Mouse (Mus musculus): ENCODE data around the gene Lzic. TPM values are rescaled to one million over a fixed set of nuclear protein-coding genes. Genes with fewer than 3 reads are reported as not detected.

Gene Lzic
- 38.7 TPM for polyA plus RNA-seq (2015; fragmentation: Illumina TruSeq; extraction: RNeasy Lipid Tissue Mini Kit (QIAGEN cat#74804); ENCODE audit: insufficient read depth, low replicate concordance)

DNA sequence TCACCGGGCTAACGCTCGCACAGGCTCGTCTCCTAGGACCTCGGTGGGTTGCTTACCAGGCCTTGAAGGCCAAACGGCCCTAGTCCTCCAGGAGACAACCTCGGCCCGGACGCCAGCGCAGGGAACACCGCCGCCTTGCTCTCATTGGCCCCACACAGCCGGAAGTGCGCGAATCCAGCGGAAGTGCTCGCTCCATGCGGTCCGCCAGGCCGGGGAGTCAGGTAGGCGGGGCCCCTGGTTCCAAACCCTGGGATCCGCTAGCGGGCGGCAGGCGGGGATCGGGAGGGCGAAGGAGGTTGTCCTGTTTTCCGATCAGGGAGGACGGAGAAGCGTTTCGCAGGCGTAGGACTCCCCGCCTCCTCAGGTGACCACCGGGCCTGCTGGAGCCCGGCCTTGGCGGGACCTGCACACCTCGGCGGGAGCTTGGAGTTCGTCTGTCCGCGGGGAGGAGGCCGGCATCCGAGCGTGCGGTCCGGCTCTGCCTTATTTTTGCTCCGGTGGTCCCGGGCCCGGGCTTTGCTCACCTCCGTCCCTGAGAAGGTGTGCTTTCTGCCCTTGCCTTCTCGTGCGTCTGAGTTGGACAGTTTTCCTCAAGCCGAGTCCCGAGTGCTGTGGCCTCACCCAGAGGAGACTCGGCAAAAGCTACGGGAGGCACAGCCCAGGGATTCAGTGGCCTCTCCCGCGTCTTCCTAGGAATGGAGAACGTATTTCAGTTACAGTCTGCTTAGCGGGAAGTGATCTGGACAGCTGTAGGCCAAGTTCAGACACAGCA is at the start of gene Lzic, which contains the start of gene Nmnat1:
TSS of gene Lzic (plus strand) at position 177 of the 772 bp plus-strand sequence.
TSS of gene Nmnat1 (minus strand) at position 150 of the 772 bp plus-strand sequence.

DNA sequence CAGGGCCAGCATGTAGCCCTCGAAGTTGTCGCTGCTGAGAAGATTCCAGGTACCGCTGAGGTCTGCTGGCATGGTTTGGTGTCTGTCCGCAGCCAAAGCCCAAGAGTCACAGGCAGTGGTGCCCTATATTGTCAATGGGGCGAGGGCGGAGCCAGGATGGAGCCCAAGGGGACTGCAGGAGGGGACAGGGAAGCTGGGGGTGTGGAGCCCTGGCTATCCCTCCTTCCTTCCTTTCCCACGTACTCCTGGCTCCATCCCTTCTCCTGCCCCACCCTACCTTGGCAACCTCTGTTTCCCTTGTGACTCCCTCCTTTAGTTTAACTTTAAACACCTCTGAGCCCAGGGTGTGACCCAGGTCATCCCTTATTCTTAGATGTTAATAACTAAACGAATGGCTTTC is 30.1 kb upstream of the Lzic start, which contains the start of gene Rbp7:
TSS of gene Rbp7 (minus strand) at position 100 of the 400 bp plus-strand sequence.

DNA sequence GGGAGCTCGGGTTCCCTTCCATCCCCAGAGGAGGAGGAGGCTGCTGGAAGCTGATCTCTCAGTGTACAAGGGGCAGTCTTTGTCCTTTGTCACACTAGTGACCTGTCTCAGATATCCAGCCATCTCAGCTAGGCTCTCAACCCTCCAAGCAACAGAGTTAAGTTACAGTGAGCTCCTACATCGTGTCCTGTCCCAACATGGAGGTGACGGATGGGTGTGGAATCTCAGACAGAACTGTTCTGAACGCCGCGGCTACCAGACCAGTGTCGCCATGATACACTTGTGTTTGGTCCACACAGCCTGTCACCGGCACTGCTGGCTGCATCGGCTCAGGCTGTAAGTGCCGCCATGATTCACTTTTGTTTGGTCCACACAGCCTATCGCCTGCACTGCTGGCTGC is 8.0 kb upstream of the Lzic start, which contains the start of gene Tmem274:
TSS of gene Tmem274 (plus strand) at position 301 of the 400 bp plus-strand sequence.

DNA sequence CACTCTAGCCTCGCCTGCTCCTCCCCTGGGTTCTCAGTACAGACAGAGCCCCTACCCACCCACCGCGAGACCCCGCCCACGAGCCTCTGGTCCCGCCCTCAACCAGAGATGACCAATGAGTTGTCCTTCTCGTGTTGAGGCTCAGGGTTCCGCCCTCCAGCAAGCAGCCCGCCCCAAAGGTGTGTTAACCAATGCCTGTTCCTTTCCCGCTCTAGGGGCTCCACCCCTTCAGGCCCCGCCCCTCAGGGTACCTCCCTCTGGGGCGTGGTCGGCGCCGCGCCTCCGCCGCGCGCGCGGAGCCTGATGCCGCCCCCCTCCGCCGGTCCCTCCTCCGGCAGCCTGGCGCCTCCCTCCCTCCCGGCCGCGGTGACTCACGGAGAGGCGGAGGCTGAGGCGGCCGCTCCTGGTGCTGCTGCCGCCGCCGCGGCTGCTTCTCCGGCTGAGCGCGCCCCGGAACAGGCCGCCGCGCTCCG is 32.9 kb downstream of the Lzic start, which contains the start of gene Ctnnbip1:
TSS of gene Ctnnbip1 (plus strand) at position 369 of the 473 bp plus-strand sequence.

Other genes with a start within 250 kb of the Lzic start
- 27.7 TPM for gene Kif1b, start 177.5 kb upstream of the Lzic start, polyA plus RNA-seq (2015; fragmentation: Illumina TruSeq; extraction: RNeasy Lipid Tissue Mini Kit (QIAGEN cat#74804); ENCODE audit: insufficient read depth, low replicate concordance)
- gene Ube4b, start 58.5 kb upstream of the Lzic start, polyA plus RNA-seq (2015; fragmentation: Illumina TruSeq; extraction: RNeasy Lipid Tissue Mini Kit (QIAGEN cat#74804); ENCODE audit: insufficient read depth, low replicate concordance): 37.6 TPM
- gene Rbp7, start 30.3 kb upstream of the Lzic start, polyA plus RNA-seq (2015; fragmentation: Illumina TruSeq; extraction: RNeasy Lipid Tissue Mini Kit (QIAGEN cat#74804); ENCODE audit: insufficient read depth, low replicate concordance): not detected
- not detected for gene Tmem274, start 7.9 kb upstream of the Lzic start, polyA plus RNA-seq (2015; fragmentation: Illumina TruSeq; extraction: RNeasy Lipid Tissue Mini Kit (QIAGEN cat#74804); ENCODE audit: insufficient read depth, low replicate concordance)
- gene Nmnat1, start within 50 bp of the Lzic start, polyA plus RNA-seq (2015; fragmentation: Illumina TruSeq; extraction: RNeasy Lipid Tissue Mini Kit (QIAGEN cat#74804); ENCODE audit: insufficient read depth, low replicate concordance): 4.9 TPM
- 3.7 TPM for gene Ctnnbip1, start 33.0 kb downstream of the Lzic start, polyA plus RNA-seq (2015; fragmentation: Illumina TruSeq; extraction: RNeasy Lipid Tissue Mini Kit (QIAGEN cat#74804); ENCODE audit: insufficient read depth, low replicate concordance)
- 8.5 TPM for gene Clstn1, start 101.2 kb downstream of the Lzic start, polyA plus RNA-seq (2015; fragmentation: Illumina TruSeq; extraction: RNeasy Lipid Tissue Mini Kit (QIAGEN cat#74804); ENCODE audit: insufficient read depth, low replicate concordance)
- gene Pik3cd, start 217.3 kb downstream of the Lzic start, polyA plus RNA-seq (2015; fragmentation: Illumina TruSeq; extraction: RNeasy Lipid Tissue Mini Kit (QIAGEN cat#74804); ENCODE audit: insufficient read depth, low replicate concordance): 79.7 TPM

All from spleen, adult 10 weeks (tissue).